Mouse (Mus musculus): ENCODE measurements around the gene Gjb3. TPM values are rescaled to one million over a fixed set of nuclear protein-coding genes. Genes with fewer than 3 reads are reported as not detected.

Gjb3 gene
- total and polyA plus RNA-seq, 3 experiments: not detected

- no peaks in the 10 kb centered on the region for H3K27me3 ChIP-seq (ENCODE audit: control insufficient read depth in 1 of 2, insufficient read depth in 2 of 2, low read length in 2 of 2)
- H3K9me3 ChIP-seq (replicated peaks; ENCODE audit: insufficient read depth, low read length): no peaks in the 10 kb centered on the region
- no peak overlapping the region for H3K9ac ChIP-seq (ENCODE audit: control insufficient read depth, low read depth, low read length, poor library complexity, severe bottlenecking)
- no peaks in the 10 kb centered on the region for H3K79me2 ChIP-seq (ENCODE audit: control insufficient read depth, insufficient read depth, low read length, poor library complexity)
- no peak for DNase-seq (ENCODE audit: low read depth, low spot score)
- TF ChIP-seq GATA1 (IDR thresholded peaks at IDR 0.05; ENCODE audit: low read depth, low read length): no peak
- no peak for TF ChIP-seq JUND (IDR thresholded peaks at IDR 0.05; ENCODE audit: low read depth, low read length)
- no peak for TF ChIP-seq UBTF (IDR thresholded peaks at IDR 0.05; ENCODE audit: borderline replicate concordance, insufficient read depth, low read depth, low read length)
- no peak for TF ChIP-seq RCOR1 (IDR thresholded peaks at IDR 0.05; ENCODE audit: low read depth, low read length)
- no peak for TF ChIP-seq SIN3A (IDR thresholded peaks at IDR 0.05; ENCODE audit: low read length)
- no peak for TF ChIP-seq HCFC1 (IDR thresholded peaks at IDR 0.05; ENCODE audit: low read depth, low read length)
- no peaks in the 10 kb centered on the region for H3K36me3 ChIP-seq (ENCODE audit: control insufficient read depth in 1 of 2, insufficient read depth in 2 of 2, low read length in 2 of 2)
- no peak overlapping the region for H3K4me3 ChIP-seq (ENCODE audit: control insufficient read depth in 1 of 2, insufficient read depth in 1 of 2, low read depth in 2 of 2, low read length in 2 of 2)
- no peak overlapping the region for H3K27ac ChIP-seq (ENCODE audit: control insufficient read depth, low read depth, low read length)
- H3K4me1 ChIP-seq (ENCODE audit: control insufficient read depth in 1 of 2, insufficient read depth in 2 of 2, low read length in 2 of 2): no peaks in the 10 kb centered on the region
These were observed 18.3 kb downstream of the Gjb3 start for GRCm38 (mm10) chr4:127312349-127312748.

- Histone ChIP-seq H3K27me3 (ENCODE audit: control insufficient read depth in 1 of 2, insufficient read depth in 2 of 2, low read length in 2 of 2) (no peaks in the 10 kb centered on the region), H3K4me1 (ENCODE audit: control insufficient read depth in 1 of 2, insufficient read depth in 2 of 2, low read length in 2 of 2) (no peaks in the 10 kb centered on the region), H3K9ac (ENCODE audit: control insufficient read depth, low read depth, low read length, poor library complexity, severe bottlenecking) (no peak overlapping the region), H3K27ac (ENCODE audit: control insufficient read depth, low read depth, low read length) (no peak overlapping the region), H3K79me2 (ENCODE audit: control insufficient read depth, insufficient read depth, low read length, poor library complexity) (no peaks in the 10 kb centered on the region), H3K36me3 (ENCODE audit: control insufficient read depth in 1 of 2, insufficient read depth in 2 of 2, low read length in 2 of 2) (no peaks in the 10 kb centered on the region), H3K4me3 (ENCODE audit: control insufficient read depth in 1 of 2, insufficient read depth in 1 of 2, low read depth in 2 of 2, low read length in 2 of 2) (no peak overlapping the region), H3K9me3 (replicated peaks; ENCODE audit: insufficient read depth, low read length) (no peaks in the 10 kb centered on the region)
- TF ChIP-seq CHD1 (IDR thresholded peaks at IDR 0.05; ENCODE audit: low read depth, low read length): no peak
- TF ChIP-seq GABPA (IDR thresholded peaks at IDR 0.05; ENCODE audit: low read depth, low read length): no peak
- no peak for DNase-seq (ENCODE audit: low read depth, low spot score)
These were observed 19.1 kb downstream of the Gjb3 start for GRCm38 (mm10) chr4:127311561-127311960.

GRCm38 (mm10) chr4:127306915-127307314 lies 23.7 kb downstream of the Gjb3 start:
- no peaks in the 10 kb centered on the region for H3K79me2 ChIP-seq (ENCODE audit: control insufficient read depth, insufficient read depth, low read length, poor library complexity)
- no peaks in the 10 kb centered on the region for H3K27me3 ChIP-seq (ENCODE audit: control insufficient read depth in 1 of 2, insufficient read depth in 2 of 2, low read length in 2 of 2)
- H3K27ac ChIP-seq (ENCODE audit: control insufficient read depth, low read depth, low read length): no peak overlapping the region
- no peaks in the 10 kb centered on the region for H3K4me1 ChIP-seq (ENCODE audit: control insufficient read depth in 1 of 2, insufficient read depth in 2 of 2, low read length in 2 of 2)
- no peak overlapping the region for H3K9ac ChIP-seq (ENCODE audit: control insufficient read depth, low read depth, low read length, poor library complexity, severe bottlenecking)
- TF ChIP-seq SIN3A (IDR thresholded peaks at IDR 0.05; ENCODE audit: low read length) (no peak), ELF1 (IDR thresholded peaks at IDR 0.05; ENCODE audit: low read depth, low read length) (no peak), E2F4 (IDR thresholded peaks at IDR 0.05; ENCODE audit: borderline replicate concordance, low read depth, low read length) (no peak), POLR2A (IDR thresholded peaks at IDR 0.05; ENCODE audit: control insufficient read depth in 1 of 2, insufficient read depth in 1 of 2, low read depth in 1 of 2, low read length in 2 of 2, poor library complexity in 1 of 2) (no peak)
- no peak for DNase-seq (ENCODE audit: low read depth, low spot score)
- H3K9me3 ChIP-seq (replicated peaks; ENCODE audit: insufficient read depth, low read length): no peaks in the 10 kb centered on the region
- no peak overlapping the region for H3K4me3 ChIP-seq (ENCODE audit: control insufficient read depth in 1 of 2, insufficient read depth in 1 of 2, low read depth in 2 of 2, low read length in 2 of 2)
- no peaks in the 10 kb centered on the region for H3K36me3 ChIP-seq (ENCODE audit: control insufficient read depth in 1 of 2, insufficient read depth in 2 of 2, low read length in 2 of 2)
